Mouse (Mus musculus): ENCODE measurements around the gene Ly6c2. TPM values are rescaled to one million over a fixed set of nuclear protein-coding genes. Genes with fewer than 3 reads are reported as not detected.

The Ly6c2 gene
- total RNA-seq (2023) = 95.2 TPM

DNA sequence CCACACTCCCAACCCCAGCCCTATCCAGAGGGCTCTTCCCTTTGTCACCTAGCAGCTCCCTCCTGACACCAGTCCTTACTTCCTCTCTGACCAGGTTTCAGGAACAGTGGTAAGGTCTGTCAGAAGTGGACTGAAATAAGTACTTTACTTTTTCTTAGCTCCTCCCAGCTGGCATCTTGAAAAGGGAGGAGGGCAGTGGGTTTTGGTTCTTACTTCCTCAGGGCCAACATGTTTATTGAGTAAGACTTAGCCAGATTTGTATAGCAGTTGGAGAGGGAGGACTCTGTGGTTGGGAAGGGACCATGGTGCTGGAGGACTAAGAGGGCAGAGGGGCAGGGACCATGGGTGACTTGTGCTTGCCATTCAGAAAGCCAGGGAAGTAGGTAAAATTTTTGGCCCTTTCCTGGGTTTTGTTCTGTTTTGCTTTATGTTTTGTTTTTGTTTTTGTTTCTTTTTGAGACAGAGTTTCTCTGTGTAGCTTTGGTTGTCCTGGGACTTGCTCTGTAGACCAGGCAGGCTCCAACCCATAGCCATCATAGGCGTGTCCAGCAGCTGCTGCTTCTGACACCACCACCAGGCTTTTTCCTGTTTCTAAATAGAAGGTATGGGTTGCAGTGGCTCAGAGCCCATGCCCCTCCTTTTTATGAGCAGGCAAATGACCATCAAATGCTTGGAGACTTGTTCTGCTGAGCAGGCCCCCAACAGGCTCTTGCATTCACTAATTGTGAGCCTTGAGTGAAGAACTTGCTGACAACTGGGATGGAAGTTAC is at the start of gene Ly6c2:
Ly6c2 (minus strand) TSS at position 110 of the 770 bp plus-strand sequence.

GRCm38 (mm10) chr15:75154940-75155339 is 43.2 kb upstream of the Ly6c2 start, which contains the start of gene Ly6g:
Gene Ly6g, plus strand, starts transcription at chr15:75155240.

Other genes starting within 250 kb of the Ly6c2 start
- gene 2010109I03Rik, start 214.9 kb downstream of the Ly6c2 start, total RNA-seq (2023) = 0.18 TPM
- 0.92 TPM for gene Ly6i, start 128.5 kb downstream of the Ly6c2 start, total RNA-seq (2023)
- gene Ly6a, start 113.9 kb downstream of the Ly6c2 start, total RNA-seq (2023) = 11.8 TPM
- 2.8 TPM for gene Ly6c1, start 63.1 kb downstream of the Ly6c2 start, total RNA-seq (2023)
- gene Ly6g, start 43.3 kb upstream of the Ly6c2 start, total RNA-seq (2023) = not detected
- gene BC025446, start 104.4 kb upstream of the Ly6c2 start, total RNA-seq (2023) = not detected
- not detected for gene Ly6f, start 156.5 kb upstream of the Ly6c2 start, total RNA-seq (2023)